Mouse (Mus musculus) heart, embryonic 14.5 days (tissue): ENCODE measurements around the gene Spcs2. TPM values are rescaled to one million over a fixed set of nuclear protein-coding genes. Genes with fewer than 3 reads are reported as not detected.

ENCODE experiments used
- ATAC-seq: fragments of 200-750 bp; cut with Nextera tagmentation; 2 replicates; pipeline ENCODE4 v1.8.0; 2017; ENCODE audit warnings: low read depth, moderate TSS enrichment; ENCODE audit not compliant: insufficient number of reproducible peaks, insufficient read depth, low FRiP score
- H3K27ac ChIP-seq, 2 experiments: fragments of 200-500 bp in 1 of 2; fragments of 300-500 bp in 1 of 2; sonication (generic) in 1 of 2; replicated peaks in 1 of 2; 2 replicates each; pipeline ENCODE4 v1.5.1; 2012 to 2014; ENCODE audit warnings: low read depth in 2 of 2, low read length in 2 of 2, control low read depth in 1 of 2, mild to moderate bottlenecking in 1 of 2, mixed read lengths in 1 of 2; ENCODE audit not compliant: control insufficient read depth in 1 of 2, insufficient read depth in 1 of 2
- H3K27me3 ChIP-seq: fragments of 300-500 bp; sonication (generic); 2 replicates; pipeline ENCODE4 v1.6.1; 2014; ENCODE audit warnings: mild to moderate bottlenecking, low read length, control low read depth; ENCODE audit not compliant: control insufficient read depth, insufficient read depth
- H3K36me3 ChIP-seq: fragments of 300-500 bp; sonication (generic); 2 replicates; pipeline ENCODE4 v1.6.1; 2014; ENCODE audit warnings: mild to moderate bottlenecking, control low read depth, low read length, mixed read lengths; ENCODE audit not compliant: control insufficient read depth, insufficient read depth
- H3K4me1 ChIP-seq, 2 experiments: fragments of 200-500 bp in 1 of 2; fragments of 300-500 bp in 1 of 2; sonication (generic) in 1 of 2; 2 replicates each; pipeline ENCODE4 v1.6.1; 2012 to 2014; ENCODE audit warnings: low read length in 2 of 2, control low read depth in 1 of 2, mixed read lengths in 1 of 2; ENCODE audit not compliant: control insufficient read depth in 2 of 2, insufficient read depth in 2 of 2
- H3K4me2 ChIP-seq: fragments of 300-500 bp; sonication (generic); 2 replicates; pipeline ENCODE4 v1.6.1; 2014; ENCODE audit warnings: mild to moderate bottlenecking, low read length
- H3K4me3 ChIP-seq, 2 experiments: fragments of 200-500 bp in 1 of 2; fragments of 300-500 bp in 1 of 2; sonication (generic) in 1 of 2; 2 replicates each; pipeline ENCODE4 v1.5.1; 2012 to 2014; ENCODE audit warnings: low read length in 2 of 2, mild to moderate bottlenecking in 2 of 2, control low read depth in 1 of 2, low read depth in 1 of 2, moderate library complexity in 1 of 2; ENCODE audit not compliant: control insufficient read depth in 1 of 2, insufficient read depth in 1 of 2
- H3K9ac ChIP-seq: fragments of 300-500 bp; sonication (generic); 2 replicates; pipeline ENCODE4 v1.6.1; 2014; ENCODE audit warnings: mild to moderate bottlenecking, low read length
- H3K9me3 ChIP-seq: fragments of 300-500 bp; sonication (generic); 2 replicates; pipeline ENCODE4 v1.6.1; 2016; ENCODE audit warnings: low read length, control low read depth; ENCODE audit not compliant: control insufficient read depth
- WGBS: fragments of 180-500 bp; shearing (Covaris S2); extraction: QIAGEN DNeasy Blood & Tissue Kit; methylation state at CpG from one replicate; pipeline ENCODE4 v1.1.7; 2014; 5-methylcytosine and 5-hydroxymethylcytosine counted together
- polyA plus RNA-seq: library from polyadenylated mRNA; unstranded; fragments of >200 nt; fragmentation: Nextera tagmentation; extraction: Ambion mirVana; gene quantifications from 2 replicates; pipeline ENCODE4 v1.2.1, GENCODE M21; 2014

Spcs2 gene
- polyA plus RNA-seq, 1 experiment from 2014 or later = 169 TPM

- H3K4me1 ChIP-seq = no peaks in the 10 kb centered on the region
- H3K27ac ChIP-seq = no peak overlapping the region
- no peaks in the 10 kb centered on the region for H3K36me3 ChIP-seq
- no peak for ATAC-seq
- H3K9ac ChIP-seq = no peak overlapping the region
- WGBS = 70% methylated on average over 4 of the region's 4 CpGs
- no peaks in the 10 kb centered on the region for H3K27me3 ChIP-seq
- no peaks in the 10 kb centered on the region for H3K9me3 ChIP-seq
- H3K4me2 ChIP-seq = no peak overlapping the region
- no peak overlapping the region for H3K4me3 ChIP-seq
Observed at GRCm38 (mm10) chr7:99896905-99897304, 33.6 kb upstream of the Spcs2 start.

- WGBS = 84% methylated on average over 6 of the region's 6 CpGs
- ATAC-seq = no peak
- no peaks in the 10 kb centered on the region for H3K27me3 ChIP-seq
- no peak overlapping the region for H3K4me2 ChIP-seq
- H3K4me3 ChIP-seq = no peak overlapping the region
- H3K9me3 ChIP-seq = no peaks in the 10 kb centered on the region
- H3K9ac ChIP-seq = no peak overlapping the region
- H3K4me1 ChIP-seq = no peaks in the 10 kb centered on the region; a peak in 1 of 4 replicates
- H3K27ac ChIP-seq = no peak overlapping the region
- H3K36me3 ChIP-seq = no peaks in the 10 kb centered on the region
Observed at GRCm38 (mm10) chr7:99894478-99894877, 31.2 kb upstream of the Spcs2 start.

- Histone ChIP-seq H3K27ac (no peak overlapping the region), H3K9ac (no peak overlapping the region), H3K36me3 (no peaks in the 10 kb centered on the region), H3K27me3 (no peaks in the 10 kb centered on the region), H3K9me3 (no peaks in the 10 kb centered on the region), H3K4me2 (no peak overlapping the region), H3K4me1 (no peaks in the 10 kb centered on the region; a peak in 1 of 4 replicates), H3K4me3 (no peak overlapping the region)
- no peak for ATAC-seq
- 75% methylated on average over 3 of the region's 3 CpGs for WGBS
Observed at GRCm38 (mm10) chr7:99893967-99894366, 30.7 kb upstream of the Spcs2 start.

GRCm38 (mm10) chr7:99892351-99892750, 29.1 kb upstream of the Spcs2 start:
- Histone ChIP-seq H3K4me2 (no peak overlapping the region), H3K27me3 (no peaks in the 10 kb centered on the region), H3K36me3 (no peaks in the 10 kb centered on the region), H3K4me3 (no peak overlapping the region), H3K9ac (no peak overlapping the region), H3K9me3 (no peaks in the 10 kb centered on the region), H3K4me1 (no peaks in the 10 kb centered on the region; a peak in 1 of 4 replicates), H3K27ac (no peak overlapping the region)
- 82% methylated on average over 2 of the region's 2 CpGs for WGBS
- no peak for ATAC-seq

- Histone ChIP-seq H3K9me3 (no peaks in the 10 kb centered on the region), H3K27me3 (no peaks in the 10 kb centered on the region), H3K4me2 (no peak overlapping the region), H3K9ac (no peak overlapping the region), H3K4me1 (no peaks in the 10 kb centered on the region; a peak in 1 of 4 replicates), H3K36me3 (no peaks in the 10 kb centered on the region), H3K27ac (no peak overlapping the region), H3K4me3 (no peak overlapping the region)
- no peak for ATAC-seq
- WGBS = 47% methylated on average over 3 of the region's 3 CpGs
Observed at GRCm38 (mm10) chr7:99891471-99891870, 28.2 kb upstream of the Spcs2 start.

- 79% methylated on average over 3 of the region's 3 CpGs for WGBS
- Histone ChIP-seq H3K9ac (no peak overlapping the region), H3K9me3 (no peaks in the 10 kb centered on the region), H3K27ac (no peak overlapping the region), H3K36me3 (no peaks in the 10 kb centered on the region), H3K4me1 (no peaks in the 10 kb centered on the region; a peak in 1 of 4 replicates), H3K4me3 (no peak overlapping the region), H3K27me3 (no peaks in the 10 kb centered on the region), H3K4me2 (no peak overlapping the region)
- no peak for ATAC-seq
Observed at GRCm38 (mm10) chr7:99890168-99890755, 27.0 kb upstream of the Spcs2 start.

GRCm38 (mm10) chr7:99889175-99889880, 26.1 kb upstream of the Spcs2 start:
- no peak for ATAC-seq
- Histone ChIP-seq H3K4me1 (no peaks in the 10 kb centered on the region; a peak in 1 of 4 replicates), H3K27ac (no peak overlapping the region), H3K4me2 (no peak overlapping the region), H3K27me3 (0 out of 2 replicates have a peak, but pooled peaks cover 3% of the 10 kb centered on the region), H3K9me3 (no peaks in the 10 kb centered on the region), H3K9ac (no peak overlapping the region), H3K4me3 (no peak overlapping the region), H3K36me3 (no peaks in the 10 kb centered on the region)
- WGBS = 40% methylated on average over 10 of the region's 10 CpGs
